Mouse (Mus musculus) embryonic facial prominence, embryonic 10.5 days (tissue): Measurements from ENCODE around the gene Smg9. TPM values are rescaled to one million over a fixed set of nuclear protein-coding genes. Genes with fewer than 3 reads are reported as not detected.

Experiments
- DNase-seq: peaks from one replicate; pipeline ENCODE4 v3.0.0-alpha.2; 2017; ENCODE audit warnings: low spot score
- H3K27ac ChIP-seq: fragments of 300-500 bp; sonication (generic); replicated peaks from 2 replicates; pipeline ENCODE4 v1.5.1; 2016; ENCODE audit warnings: mild to moderate bottlenecking
- H3K27me3 ChIP-seq: fragments of 300-500 bp; sonication (generic); replicated peaks from 2 replicates; pipeline ENCODE4 v1.6.1; 2016; ENCODE audit warnings: low read depth, mild to moderate bottlenecking; ENCODE audit not compliant: poor library complexity, severe bottlenecking
- H3K36me3 ChIP-seq: fragments of 300-500 bp; sonication (generic); replicated peaks from 2 replicates; pipeline ENCODE4 v1.6.1; 2016; ENCODE audit warnings: mild to moderate bottlenecking, moderate library complexity
- H3K4me1 ChIP-seq: fragments of 300-500 bp; sonication (generic); 2 replicates; pipeline ENCODE4 v1.6.1; 2016
- H3K4me3 ChIP-seq: fragments of 300-500 bp; sonication (generic); 2 replicates; pipeline ENCODE4 v1.5.1; 2016; ENCODE audit warnings: mild to moderate bottlenecking, moderate library complexity
- H3K9me3 ChIP-seq: fragments of 300-500 bp; sonication (generic); 2 replicates; pipeline ENCODE4 v1.6.1; 2016; ENCODE audit warnings: mild to moderate bottlenecking
- WGBS: fragments of 180-500 bp; shearing (Covaris S2); methylation state at CpG from one replicate; pipeline ENCODE4 v1.1.7; 2016; 5-methylcytosine and 5-hydroxymethylcytosine counted together
- polyA plus RNA-seq: library from polyadenylated mRNA; unstranded; fragments of >200 nt; fragmentation: Nextera tagmentation; extraction: Ambion mirVana; gene quantifications from 2 replicates; pipeline ENCODE4 v1.2.1, GENCODE M21; 2016

Smg9 gene
- polyA plus RNA-seq, 1 experiment from 2014 or later: 25.8 TPM

DNA sequence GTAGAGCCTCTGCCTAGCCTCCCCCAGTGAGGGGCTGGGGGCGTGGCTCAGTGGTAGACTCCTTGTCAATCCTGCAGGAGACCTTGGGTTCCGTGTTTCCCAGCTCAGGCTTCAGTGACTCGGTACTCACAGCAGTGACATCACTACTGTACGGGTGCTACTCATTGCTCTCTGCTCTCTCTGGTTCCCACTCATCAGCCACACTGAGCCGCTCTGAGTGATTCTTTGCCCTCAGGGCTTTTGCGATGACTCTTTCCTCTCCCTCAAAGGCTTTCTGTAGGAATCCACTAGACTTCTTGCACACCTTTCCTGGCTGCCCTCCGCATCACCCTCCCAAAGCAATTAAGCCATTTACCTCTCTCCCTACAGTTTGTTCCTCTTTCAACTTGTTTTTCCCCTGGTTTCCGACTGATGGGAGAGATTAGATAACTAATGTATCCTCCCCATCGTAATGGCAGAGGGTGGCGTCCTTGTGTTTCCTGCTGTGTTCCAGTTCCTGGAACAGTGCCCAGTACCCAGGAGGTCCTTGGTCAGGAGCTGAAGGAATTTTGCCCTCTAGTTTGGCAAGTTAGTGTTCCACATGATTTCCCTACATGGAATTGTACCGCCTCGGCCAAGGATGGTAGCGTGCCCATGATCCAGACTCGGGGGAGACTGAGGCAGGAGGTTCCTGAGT, 62.1 kb downstream of the Smg9 start:
- Histone ChIP-seq H3K4me1 (peaks cover 15% of the 10 kb centered on the region), H3K27me3 (peaks cover 20% of the 10 kb centered on the region), H3K9me3 (no peaks in the 10 kb centered on the region), H3K27ac (no peak overlapping the region), H3K4me3 (no peak overlapping the region), H3K36me3 (no peaks in the 10 kb centered on the region)
- no peak for DNase-seq
- WGBS: 73% methylated on average over 14 of the region's 14 CpGs

DNA sequence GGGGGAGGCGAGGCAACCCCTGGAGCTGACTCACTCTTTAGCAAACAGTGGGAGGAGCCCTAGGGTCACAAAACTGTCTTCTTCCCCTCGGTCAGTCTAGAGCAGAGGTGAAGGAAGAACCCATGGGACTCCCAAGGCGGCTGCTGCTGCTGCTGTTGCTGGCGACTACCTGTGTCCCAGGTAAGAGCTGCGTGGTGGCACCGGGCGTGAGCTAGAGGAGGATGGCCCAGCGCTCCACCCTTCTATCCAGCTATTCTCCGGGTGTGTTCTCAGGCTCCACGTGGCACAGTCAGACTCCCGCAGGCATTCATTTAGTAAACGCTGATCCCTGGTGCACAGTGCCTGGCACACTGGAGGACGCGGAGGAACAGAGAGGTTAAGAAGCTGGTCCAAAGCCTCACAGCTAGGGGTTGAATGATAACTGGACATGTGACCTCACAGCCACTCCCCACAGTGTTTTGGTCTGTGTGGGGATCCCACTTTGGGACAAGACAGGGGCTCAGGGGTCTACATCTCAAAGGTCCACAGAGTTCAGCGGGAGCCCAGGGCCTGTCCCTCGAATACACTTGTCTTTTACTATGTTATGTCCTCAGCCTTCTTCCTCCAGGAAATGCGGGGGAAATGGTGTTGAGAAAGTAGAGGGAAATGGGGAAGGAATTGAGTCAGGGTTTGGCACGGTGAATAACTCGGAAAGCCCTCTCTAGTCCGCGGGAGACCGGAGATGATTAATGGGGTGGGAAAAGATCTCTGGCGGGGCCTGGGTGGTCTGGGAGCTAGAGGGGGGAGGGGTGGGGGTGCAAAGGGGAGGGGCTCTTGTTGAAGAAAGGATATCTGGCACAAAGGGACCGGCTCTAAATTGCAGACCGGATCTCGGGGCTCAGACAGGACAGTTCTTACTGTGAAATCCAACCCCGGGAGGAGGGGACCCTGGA, 63.2 kb downstream of the Smg9 start, which contains the start of gene Plaur:
TSS of gene Plaur (plus strand) at position 97 of the 932 bp plus-strand sequence.
- Histone ChIP-seq H3K4me3 (peak within 1 kb of the TSS; percentile 45), H3K36me3 (no peaks in the 10 kb centered on the region)
- 12% methylated on average over 27 of the region's 27 CpGs for WGBS

DNA sequence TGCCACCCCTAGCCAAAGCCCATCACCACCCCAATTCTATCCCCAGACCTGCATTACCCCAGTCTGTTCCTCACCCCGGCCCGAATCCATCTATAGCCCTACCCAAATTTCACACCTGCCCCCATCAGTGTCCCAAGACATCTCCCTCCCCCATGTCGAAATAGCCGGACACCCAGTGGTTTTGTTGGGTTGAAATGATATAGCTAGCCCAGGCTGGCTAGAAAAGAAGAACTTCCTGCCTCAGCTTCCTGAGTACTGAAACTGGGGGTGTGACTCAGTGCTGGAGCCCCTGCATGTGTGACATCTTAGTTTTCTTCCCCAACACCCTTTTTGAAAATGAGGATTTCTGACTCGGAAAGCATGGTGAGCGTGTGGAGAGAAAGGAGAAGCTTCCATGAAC, 67.4 kb downstream of the Smg9 start:
- Histone ChIP-seq H3K4me1 (peaks cover 12% of the 10 kb centered on the region), H3K36me3 (no peaks in the 10 kb centered on the region), H3K27me3 (peaks cover 11% of the 10 kb centered on the region), H3K9me3 (peaks cover 5% of the 10 kb centered on the region; the same call in 1 of the 2 replicates), H3K4me3 (no peak overlapping the region), H3K27ac (no peak overlapping the region)
- WGBS: 87% methylated on average over 6 of the region's 6 CpGs
- DNase-seq: no peak

More for the DNA sequence above, 63.2 kb downstream of the Smg9 start, which contains the start of gene Plaur:
- Histone ChIP-seq H3K4me1 (peaks cover 15% of the 10 kb centered on the region), H3K27ac (peak within 1 kb of the TSS; percentile 44), H3K27me3 (peaks cover 20% of the 10 kb centered on the region), H3K9me3 (no peaks in the 10 kb centered on the region)
- DNase-seq: peak; percentile 56

DNA sequence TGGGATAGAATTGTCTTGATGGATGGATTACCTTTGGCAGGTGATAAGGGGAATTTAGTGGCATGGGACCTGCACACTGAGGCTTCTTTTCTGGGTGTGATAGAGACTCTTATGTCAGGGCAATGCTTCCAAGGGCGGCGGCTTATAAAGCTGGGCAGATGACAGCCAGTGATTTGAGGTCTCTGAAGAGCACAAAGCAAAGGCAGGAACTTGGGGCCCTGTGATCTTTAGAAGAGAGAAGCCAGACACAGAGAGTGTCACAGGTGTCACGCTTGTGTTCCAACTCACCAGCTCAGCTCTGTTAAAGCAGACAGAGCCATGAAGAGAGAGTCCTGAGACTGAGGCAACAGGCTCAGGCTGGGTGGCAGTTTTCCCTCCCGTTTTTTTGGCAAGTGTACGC, 68.5 kb downstream of the Smg9 start:
- H3K27ac ChIP-seq: no peak overlapping the region
- H3K4me1 ChIP-seq: peaks cover 4% of the 10 kb centered on the region
- WGBS: 81% methylated on average over 5 of the region's 5 CpGs
- H3K36me3 ChIP-seq: no peaks in the 10 kb centered on the region
- DNase-seq: no peak
- H3K9me3 ChIP-seq: peaks cover 5% of the 10 kb centered on the region; the same call in 1 of the 2 replicates
- H3K4me3 ChIP-seq: no peak overlapping the region
- peaks cover 3% of the 10 kb centered on the region for H3K27me3 ChIP-seq

DNA sequence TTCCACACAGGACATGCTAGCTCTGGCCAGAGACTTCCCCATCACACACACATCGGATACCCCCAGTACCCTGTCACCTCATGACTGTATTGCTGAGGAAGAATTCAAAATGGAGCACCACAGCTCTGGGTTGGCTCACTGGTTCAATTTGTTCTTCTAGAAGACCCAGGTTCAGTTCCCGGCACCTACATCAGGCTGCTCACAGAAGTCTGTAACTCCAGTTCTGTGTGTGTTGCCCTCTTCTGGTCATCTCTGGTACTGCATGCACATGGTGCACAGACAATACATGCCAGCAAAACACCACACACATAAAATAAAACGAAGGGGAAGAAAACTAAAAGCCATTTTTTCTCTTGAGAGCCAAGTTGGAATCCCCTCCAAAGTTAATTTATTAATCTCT, 69.7 kb downstream of the Smg9 start:
- H3K4me3 ChIP-seq: no peak overlapping the region
- 82% methylated on average over 3 of the region's 3 CpGs for WGBS
- H3K27me3 ChIP-seq: no peaks in the 10 kb centered on the region; the same call in 1 of the 2 replicates
- no peaks in the 10 kb centered on the region for H3K4me1 ChIP-seq
- DNase-seq: peak; percentile 19
- peaks cover 5% of the 10 kb centered on the region; the same call in 1 of the 2 replicates for H3K9me3 ChIP-seq
- H3K36me3 ChIP-seq: no peaks in the 10 kb centered on the region
- H3K27ac ChIP-seq: no peak overlapping the region

DNA sequence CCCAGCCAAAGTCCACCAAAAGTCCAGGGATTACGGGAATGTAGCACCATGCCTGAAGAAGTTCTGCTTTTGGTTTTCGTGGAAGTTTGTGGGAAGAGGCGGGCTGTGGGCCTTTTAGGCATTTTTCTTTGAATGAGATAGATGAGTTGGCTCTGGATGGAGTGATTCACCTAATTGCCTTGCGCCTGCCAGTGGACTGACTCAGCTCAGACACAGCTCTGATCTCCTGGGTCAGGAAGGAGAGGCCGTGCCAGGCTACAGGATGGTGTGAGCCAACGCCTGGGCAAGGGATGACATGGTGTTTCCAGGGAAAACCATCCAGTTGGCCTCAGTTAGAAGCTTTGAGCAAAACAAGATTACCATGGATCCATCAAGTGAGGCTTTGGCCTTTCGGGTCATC, 70.9 kb downstream of the Smg9 start:
- no peak for DNase-seq

More for the DNA sequence above, 70.9 kb downstream of the Smg9 start:
- 91% methylated on average over 7 of the region's 7 CpGs for WGBS
- Histone ChIP-seq H3K27ac (no peak overlapping the region), H3K36me3 (no peaks in the 10 kb centered on the region), H3K27me3 (no peaks in the 10 kb centered on the region; the same call in 1 of the 2 replicates), H3K9me3 (peaks cover 5% of the 10 kb centered on the region; the same call in 1 of the 2 replicates), H3K4me1 (peaks cover 5% of the 10 kb centered on the region), H3K4me3 (no peak overlapping the region)

Other genes with a start within 250 kb of the Smg9 start
- 4.8 and 5.2 TPM in 2 replicates for gene Zfp114, start 224.6 kb upstream of the Smg9 start, polyA plus RNA-seq
- 10.7 and 11.1 TPM in 2 replicates for gene Zfp111, start 188.2 kb upstream of the Smg9 start, polyA plus RNA-seq
- gene Zfp109, start 162.1 kb upstream of the Smg9 start, polyA plus RNA-seq: 5.7 and 6.7 TPM in 2 replicates
- gene Zfp108, start 144.8 kb upstream of the Smg9 start, polyA plus RNA-seq: 2.4 and 3.1 TPM in 2 replicates
- 8.2 and 8.6 TPM in 2 replicates for gene Zfp93, start 129.2 kb upstream of the Smg9 start, polyA plus RNA-seq
- 46.4 and 47.7 TPM in 2 replicates for gene Zfp61, start 98.4 kb upstream of the Smg9 start, polyA plus RNA-seq
- 13.8 and 13.9 TPM in 2 replicates for gene Zfp94, start 83.0 kb upstream of the Smg9 start, polyA plus RNA-seq
- gene Tescl, start 65.7 kb upstream of the Smg9 start, polyA plus RNA-seq: 0.17 TPM in 1 of 2 replicates, not detected in the other
- not detected in 2 replicates for gene Lypd5, start 50.4 kb upstream of the Smg9 start, polyA plus RNA-seq
- 3.0 and 3.5 TPM in 2 replicates for gene Kcnn4, start 29.4 kb upstream of the Smg9 start, polyA plus RNA-seq
- not detected in 2 replicates for gene Irgc1, start 52.7 kb downstream of the Smg9 start, polyA plus RNA-seq
- gene Plaur, start 62.9 kb downstream of the Smg9 start, polyA plus RNA-seq: 1.7 TPM in 2 replicates
- gene Cadm4, start 82.4 kb downstream of the Smg9 start, polyA plus RNA-seq: 5.0 and 5.7 TPM in 2 replicates
- gene Zfp428, start 107.4 kb downstream of the Smg9 start, polyA plus RNA-seq: 100.0 and 110 TPM in 2 replicates
- gene AC161166.1, start 112.8 kb downstream of the Smg9 start, polyA plus RNA-seq: 1.2 TPM in 2 replicates
- gene Irgq, start 131.1 kb downstream of the Smg9 start, polyA plus RNA-seq: 8.2 and 8.9 TPM in 2 replicates
- not detected in 2 replicates for gene Pinlyp, start 146.5 kb downstream of the Smg9 start, polyA plus RNA-seq
- 169 TPM in 2 replicates for gene Xrcc1, start 146.7 kb downstream of the Smg9 start, polyA plus RNA-seq
- gene Ethe1, start 187.9 kb downstream of the Smg9 start, polyA plus RNA-seq: 26.3 and 27.3 TPM in 2 replicates
- gene Zfp575, start 188.0 kb downstream of the Smg9 start, polyA plus RNA-seq: 2.0 and 2.1 TPM in 2 replicates
- gene Phldb3, start 211.1 kb downstream of the Smg9 start, polyA plus RNA-seq: 0.10 TPM in 1 of 2 replicates, not detected in the other
- 1.1 and 1.5 TPM in 2 replicates for gene Lypd3, start 236.9 kb downstream of the Smg9 start, polyA plus RNA-seq